In genomic region chr2:46371755-46372154, GRCm38 (mm10) we compare ENCODE assay signal across 7 mouse cellular contexts.
"Had no signal": no experiment of that assay in that cellular context is flagged by ENCODE, and none has a peak within 500 bp of the region (broad histone marks: within the 10 kb centered on the region; RNA-seq: fewer than 3 reads in every experiment).

No protein-coding gene starts in this region.

- DNase-seq: kidney, adult 8-10 months; kidney, postnatal 25 days; layer of hippocampus, adult 9-11 months; lung, postnatal 14 days; right cerebral cortex, adult 18-20 months; right cerebral cortex, postnatal 25 days had no signal

- ATAC-seq: midbrain, embryonic 16.5 days had no signal
